Mouse (Mus musculus) brain, adult 10 weeks (tissue): Measurements from ENCODE around the gene Vps37d. TPM values are rescaled to one million over a fixed set of nuclear protein-coding genes. Genes with fewer than 3 reads are reported as not detected.

Experiments
- polyA plus RNA-seq: library from polyadenylated mRNA; stranded (reverse); fragments of 350-450 nt; fragmentation: Illumina TruSeq; extraction: RNeasy Lipid Tissue Mini Kit (QIAGEN cat#74804); gene quantifications from one replicate; pipeline ENCODE4 v1.2.3, GENCODE M21; 2015; ENCODE audit warnings: low read depth, low replicate concordance

Vps37d gene
- polyA plus RNA-seq: 19.8 TPM

GRCm38 (mm10) chr5:135077564-135078481 lies at the start of gene Vps37d:
Gene Vps37d (minus strand): TSS chr5:135078266.

GRCm38 (mm10) chr5:135089653-135090052 lies 11.6 kb upstream of the Vps37d start, which contains the start of gene Mlxipl:
Gene Mlxipl (plus strand): TSS chr5:135089890.

GRCm38 (mm10) chr5:135064909-135065446 lies 13.1 kb downstream of the Vps37d start, which contains the start of gene Bud23:
Gene Bud23 (minus strand): TSS chr5:135064959.

GRCm38 (mm10) chr5:135063629-135064381 lies 14.3 kb downstream of the Vps37d start, which contains the start of gene Dnajc30:
Gene Dnajc30 (plus strand): TSS chr5:135064202.

GRCm38 (mm10) chr5:135023344-135024173 lies 54.5 kb downstream of the Vps37d start, which contains the start of gene Stx1a:
Gene Stx1a (plus strand): TSS chr5:135023482.

Other genes with a start within 250 kb of the Vps37d start
- not detected for gene Tmem270, start 171.5 kb downstream of the Vps37d start, polyA plus RNA-seq
- not detected for gene Cldn13, start 162.7 kb downstream of the Vps37d start, polyA plus RNA-seq
- gene Mettl27, start 145.9 kb downstream of the Vps37d start, polyA plus RNA-seq: 6.7 TPM
- gene Cldn4, start 131.3 kb downstream of the Vps37d start, polyA plus RNA-seq: not detected
- 0.37 TPM for gene Cldn3, start 92.1 kb downstream of the Vps37d start, polyA plus RNA-seq
- gene Abhd11, start 69.1 kb downstream of the Vps37d start, polyA plus RNA-seq: 49.6 TPM
- 262 TPM for gene Stx1a, start 54.8 kb downstream of the Vps37d start, polyA plus RNA-seq
- 37.6 TPM for gene Dnajc30, start 14.1 kb downstream of the Vps37d start, polyA plus RNA-seq
- gene Bud23, start 13.3 kb downstream of the Vps37d start, polyA plus RNA-seq: 58.5 TPM
- gene Mlxipl, start 11.6 kb upstream of the Vps37d start, polyA plus RNA-seq: 2.6 TPM
- 13.0 TPM for gene Tbl2, start 71.4 kb upstream of the Vps37d start, polyA plus RNA-seq
- 59.0 TPM for gene Bcl7b, start 90.0 kb upstream of the Vps37d start, polyA plus RNA-seq
- 47.8 TPM for gene Baz1b, start 109.0 kb upstream of the Vps37d start, polyA plus RNA-seq
- gene Fzd9, start 173.0 kb upstream of the Vps37d start, polyA plus RNA-seq: 4.9 TPM